Mouse (Mus musculus) liver, embryonic 11.5 days (tissue): Measurements from ENCODE around the gene Evx2. TPM values are rescaled to one million over a fixed set of nuclear protein-coding genes. Genes with fewer than 3 reads are reported as not detected.

Source experiments
- ATAC-seq: fragments of 200-750 bp; cut with Nextera tagmentation; replicated peaks from 2 replicates; pipeline ENCODE4 v1.8.0; 2017; ENCODE audit warnings: moderate number of reproducible peaks, mild to moderate bottlenecking, moderate TSS enrichment, moderate library complexity; ENCODE audit not compliant: low FRiP score
- DNase-seq: peaks from one replicate; pipeline ENCODE4 v3.0.0-alpha.2; 2017; ENCODE audit warnings: low spot score
- H3K27ac ChIP-seq: fragments of 300-500 bp; sonication (generic); 2 replicates; pipeline ENCODE4 v1.5.1; 2014; ENCODE audit warnings: mild to moderate bottlenecking, low read depth, low read length, control low read depth
- H3K27me3 ChIP-seq: fragments of 300-500 bp; sonication (generic); replicated peaks from 2 replicates; pipeline ENCODE4 v1.6.1; 2014; ENCODE audit warnings: low read length, mixed read lengths; ENCODE audit not compliant: control insufficient read depth, insufficient read depth
- H3K36me3 ChIP-seq: fragments of 300-500 bp; sonication (generic); 2 replicates; pipeline ENCODE4 v1.6.1; 2014; ENCODE audit warnings: mild to moderate bottlenecking, low read length, moderate library complexity, mixed read lengths; ENCODE audit not compliant: control insufficient read depth, insufficient read depth
- H3K4me1 ChIP-seq: fragments of 300-500 bp; sonication (generic); replicated peaks from 2 replicates; pipeline ENCODE4 v1.6.1; 2014; ENCODE audit warnings: low read length, mixed read lengths; ENCODE audit not compliant: control insufficient read depth, insufficient read depth
- H3K4me2 ChIP-seq: fragments of 300-500 bp; sonication (generic); 2 replicates; pipeline ENCODE4 v1.6.1; 2014; ENCODE audit warnings: mild to moderate bottlenecking, control low read depth, moderate library complexity
- H3K4me3 ChIP-seq: fragments of 300-500 bp; sonication (generic); 2 replicates; pipeline ENCODE4 v1.5.1; 2014; ENCODE audit warnings: low read depth, low read length, control low read depth
- H3K9ac ChIP-seq: fragments of 300-500 bp; sonication (generic); 2 replicates; pipeline ENCODE4 v1.6.1; 2014; ENCODE audit warnings: low read depth, low read length, control low read depth
- H3K9me3 ChIP-seq: fragments of 300-500 bp; sonication (generic); 2 replicates; pipeline ENCODE4 v1.6.1; 2016; ENCODE audit warnings: low read length, inconsistent platforms, mixed read lengths; ENCODE audit not compliant: control insufficient read depth
- WGBS: fragments of 180-500 bp; shearing (Covaris S2); extraction: QIAGEN DNeasy Blood & Tissue Kit; methylation state at CpG from one replicate; pipeline ENCODE4 v1.1.7; 2014; 5-methylcytosine and 5-hydroxymethylcytosine counted together
- polyA plus RNA-seq: library from polyadenylated mRNA; unstranded; fragments of >200 nt; fragmentation: Nextera tagmentation; extraction: Ambion mirVana; gene quantifications from 2 replicates; pipeline ENCODE4 v1.2.1, GENCODE M21; 2014

The Evx2 gene
- polyA plus RNA-seq, 1 experiment from 2014 or later, result 0.12 TPM

- ATAC-seq, result no peak
- DNase-seq, result no peak
- Histone ChIP-seq H3K36me3 (no peaks in the 10 kb centered on the region), H3K4me2 (peak within 1 kb of the TSS; percentile 38), H3K27me3 (peaks cover 99% of the 10 kb centered on the region), H3K9ac (no peak within 1 kb of the TSS), H3K4me3 (no peak within 1 kb of the TSS; the same call in 1 of the 2 replicates), H3K4me1 (no peaks in the 10 kb centered on the region), H3K9me3 (no peaks in the 10 kb centered on the region), H3K27ac (no peak within 1 kb of the TSS)
- 1% methylated on average over 56 of the region's 56 CpGs for WGBS
Measured at GRCm38 (mm10) chr2:74691022-74691951, 31.9 kb upstream of the Evx2 start, which contains the start of gene Hoxd10. Hoxd10 (plus strand) TSS chr2:74691924.

GRCm38 (mm10) chr2:74690338-74690716, 31.0 kb upstream of the Evx2 start:
- H3K4me2 ChIP-seq, result no peak overlapping the region
- no peak for ATAC-seq
- no peak overlapping the region for H3K4me3 ChIP-seq
- no peaks in the 10 kb centered on the region for H3K36me3 ChIP-seq
- no peak for DNase-seq
- H3K27ac ChIP-seq, result no peak overlapping the region
- 8% methylated on average over 8 of the region's 8 CpGs for WGBS
- no peak overlapping the region for H3K9ac ChIP-seq
- no peaks in the 10 kb centered on the region for H3K4me1 ChIP-seq
- no peaks in the 10 kb centered on the region for H3K9me3 ChIP-seq
- peaks cover 97% of the 10 kb centered on the region for H3K27me3 ChIP-seq

DNA sequence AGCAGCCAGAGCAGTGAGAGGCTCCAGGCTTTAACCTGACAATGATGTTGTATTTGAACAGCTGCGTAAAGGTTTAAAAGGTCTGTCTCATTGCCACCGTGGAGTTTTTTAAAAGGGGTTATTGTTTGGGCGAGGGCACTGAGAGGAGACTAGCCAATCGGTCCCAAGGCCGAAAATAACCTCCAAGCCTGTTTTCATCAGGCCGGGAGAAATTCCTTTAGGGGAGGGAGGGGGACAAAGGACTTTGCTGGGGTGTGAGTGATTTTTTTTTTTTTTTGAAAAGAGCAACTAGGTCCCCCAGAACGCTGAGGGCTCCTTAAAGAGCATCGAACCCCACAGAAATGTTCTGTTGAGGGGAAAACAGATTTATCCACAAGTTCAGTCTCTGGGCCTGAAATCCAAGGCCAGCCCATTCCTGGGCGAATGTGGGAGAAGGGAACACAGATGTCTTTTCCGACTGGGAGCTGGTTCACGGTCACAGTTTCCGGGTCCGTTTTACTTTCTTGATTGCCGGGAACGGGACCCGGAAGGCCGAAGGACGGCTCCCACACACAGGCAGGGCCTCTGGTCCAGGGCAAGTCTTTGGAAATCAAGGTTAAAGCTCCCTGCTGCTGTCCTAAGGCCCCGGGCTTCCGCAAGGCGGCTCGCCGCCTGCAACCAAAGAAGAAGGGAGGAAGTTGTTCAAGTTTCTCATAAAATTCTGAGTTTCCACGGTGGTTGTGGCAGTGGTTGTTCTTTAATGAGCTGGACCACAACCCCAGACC, 30.4 kb upstream of the Evx2 start:
- no peaks in the 10 kb centered on the region for H3K4me1 ChIP-seq
- DNase-seq (no peak), ATAC-seq (no peak)
- H3K4me3 ChIP-seq, result no peak overlapping the region
- H3K27ac ChIP-seq, result no peak overlapping the region
- peaks cover 97% of the 10 kb centered on the region for H3K27me3 ChIP-seq
- no peak overlapping the region for H3K4me2 ChIP-seq
- no peaks in the 10 kb centered on the region for H3K9me3 ChIP-seq
- 2% methylated on average over 24 of the region's 24 CpGs for WGBS
- H3K36me3 ChIP-seq, result no peaks in the 10 kb centered on the region
- no peak overlapping the region for H3K9ac ChIP-seq

GRCm38 (mm10) chr2:74688795-74689573, 29.6 kb upstream of the Evx2 start:
- 5% methylated on average over 12 of the region's 12 CpGs for WGBS
- Histone ChIP-seq H3K4me3 (no peak overlapping the region), H3K36me3 (no peaks in the 10 kb centered on the region), H3K27ac (no peak overlapping the region), H3K27me3 (peaks cover 97% of the 10 kb centered on the region), H3K4me1 (no peaks in the 10 kb centered on the region), H3K4me2 (no peak overlapping the region), H3K9me3 (no peaks in the 10 kb centered on the region), H3K9ac (no peak overlapping the region)
- peak; percentile 32 for DNase-seq
- no peak for ATAC-seq

- H3K4me1 ChIP-seq, result no peaks in the 10 kb centered on the region
- H3K27ac ChIP-seq, result no peak overlapping the region
- WGBS, result 2% methylated on average over 31 of the region's 31 CpGs
- no peak overlapping the region for H3K4me3 ChIP-seq
- H3K27me3 ChIP-seq, result peaks cover 97% of the 10 kb centered on the region
- no peak overlapping the region for H3K9ac ChIP-seq
- no peak overlapping the region for H3K4me2 ChIP-seq
- no peaks in the 10 kb centered on the region for H3K9me3 ChIP-seq
- H3K36me3 ChIP-seq, result no peaks in the 10 kb centered on the region
- ATAC-seq (no peak), DNase-seq (peak; percentile 33)
Measured at GRCm38 (mm10) chr2:74687698-74688555, 28.6 kb upstream of the Evx2 start.

GRCm38 (mm10) chr2:74686988-74687697, 27.8 kb upstream of the Evx2 start:
- no peak overlapping the region for H3K9ac ChIP-seq
- DNase-seq, result peak; percentile 30
- H3K36me3 ChIP-seq, result no peaks in the 10 kb centered on the region
- ATAC-seq, result no peak
- peaks cover 4% of the 10 kb centered on the region; the same call in 1 of the 2 replicates for H3K4me1 ChIP-seq
- no peaks in the 10 kb centered on the region for H3K9me3 ChIP-seq
- H3K4me3 ChIP-seq, result no peak overlapping the region
- peaks cover 97% of the 10 kb centered on the region for H3K27me3 ChIP-seq
- no peak overlapping the region for H3K4me2 ChIP-seq
- 1% methylated on average over 27 of the region's 27 CpGs for WGBS
- no peak overlapping the region for H3K27ac ChIP-seq

- 6% methylated on average over 17 of the region's 17 CpGs for WGBS
- peak; percentile 61 for DNase-seq
- ATAC-seq, result no peak
- Histone ChIP-seq H3K4me1 (peaks cover 7% of the 10 kb centered on the region; the same call in 1 of the 2 replicates), H3K4me2 (no peak overlapping the region), H3K4me3 (no peak overlapping the region), H3K9me3 (no peaks in the 10 kb centered on the region), H3K36me3 (no peaks in the 10 kb centered on the region), H3K9ac (no peak overlapping the region), H3K27me3 (peaks cover 97% of the 10 kb centered on the region), H3K27ac (no peak overlapping the region)
Measured at GRCm38 (mm10) chr2:74686301-74686987, 27.1 kb upstream of the Evx2 start.
